Mouse (Mus musculus): ENCODE results near the gene Cib2.

DNA sequence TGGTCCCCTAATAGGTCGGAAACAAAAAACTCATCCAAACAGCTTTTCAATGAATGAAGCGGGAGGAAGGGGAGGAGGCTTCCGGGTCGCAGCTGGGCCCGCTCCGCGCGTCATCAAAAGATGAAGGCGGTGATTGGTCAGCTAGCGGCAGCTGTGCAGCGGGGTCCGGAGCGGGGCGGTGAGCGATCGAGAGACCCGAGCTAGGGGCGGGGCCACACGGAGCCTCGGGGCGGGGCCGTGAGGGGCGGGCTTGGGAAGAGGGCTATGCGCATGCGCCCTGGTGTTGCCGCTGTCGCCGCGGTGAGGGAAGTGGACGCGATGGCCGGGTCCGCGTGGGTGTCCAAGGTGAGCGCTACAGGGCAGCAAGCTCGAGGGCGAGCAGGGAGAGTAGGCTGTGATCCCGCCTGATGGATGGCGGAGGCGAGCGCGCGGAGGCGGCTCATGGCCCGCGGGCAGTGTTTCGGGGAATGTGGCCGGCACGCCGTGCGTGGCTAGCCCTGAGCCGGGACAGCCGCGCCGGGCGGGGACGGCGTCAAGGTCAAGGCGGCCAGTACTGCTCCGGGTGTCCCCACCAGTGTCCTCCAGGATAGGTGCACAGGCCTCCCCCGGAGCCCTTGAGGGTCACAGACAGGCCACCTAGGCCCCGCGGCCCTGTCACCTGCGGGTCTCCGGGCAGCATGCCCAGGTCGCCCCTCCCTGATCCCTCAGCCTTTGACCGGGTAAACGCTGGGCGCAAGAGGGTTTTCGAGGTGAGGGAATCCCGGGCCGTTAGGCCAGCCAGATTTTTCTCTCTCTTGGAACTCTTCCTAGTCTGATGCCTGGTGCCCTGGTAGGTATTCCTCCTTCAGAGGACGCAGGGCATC is 26.4 kb upstream of the Cib2 start, which contains the start of gene Idh3a:
- TF ChIP-seq CTCF (IDR thresholded peaks at IDR 0.05; ENCODE audit: low read depth, low read length) (no peak), GATA1 (IDR thresholded peaks at IDR 0.05; ENCODE audit: borderline replicate concordance, low read length) (no peak), TAL1 (conservative IDR thresholded peaks at IDR 0.05; ENCODE audit: low read depth, low read length) (no peak), GATA2 (IDR thresholded peaks at IDR 0.05; ENCODE audit: borderline replicate concordance, low read depth, low read length) (no peak), POLR2AphosphoS5 (IDR thresholded peaks at IDR 0.05; ENCODE audit: insufficient replicate concordance, low read depth, low read length) (no peak)
